Mouse (Mus musculus) cerebellum, postnatal 4 days (tissue): ENCODE results near the gene Aldh5a1.

ENCODE experiments used
- DNase-seq, 2 experiments: peaks; one replicate each; pipeline ENCODE4 v3.0.0; 2022; ENCODE audit warnings: low spot score in 2 of 2, mixed read lengths in 1 of 2

Aldh5a1 gene

GRCm38 (mm10) chr13:24866430-24867402, 70.7 kb downstream of the Aldh5a1 start:
- DNase-seq = no peak

DNA sequence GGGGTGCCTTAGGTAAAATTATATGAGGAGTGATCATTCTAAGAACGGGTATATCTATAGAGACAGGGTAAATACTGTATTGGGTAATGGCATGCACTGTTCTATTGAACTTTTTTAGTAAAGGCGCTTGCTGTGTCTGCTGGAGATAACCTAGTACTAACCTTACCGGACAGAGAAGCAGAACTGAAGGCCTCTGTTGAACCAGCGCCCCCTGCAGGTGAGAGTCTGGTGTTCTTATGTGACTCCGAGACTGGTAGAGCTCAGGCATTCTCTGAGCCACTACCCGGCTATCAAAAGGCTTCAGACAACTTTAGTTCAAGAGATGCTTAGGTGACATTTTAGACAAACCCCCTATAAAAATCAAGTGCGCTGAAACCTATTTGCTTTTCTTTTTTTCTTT, 74.9 kb downstream of the Aldh5a1 start:
- DNase-seq = peak in 1 of 2 experiments; percentile 20

- DNase-seq = no peak
Measured at GRCm38 (mm10) chr13:24862021-24862420, 75.4 kb downstream of the Aldh5a1 start.

GRCm38 (mm10) chr13:24861084-24861483, 76.4 kb downstream of the Aldh5a1 start:
- DNase-seq = no peak

DNA sequence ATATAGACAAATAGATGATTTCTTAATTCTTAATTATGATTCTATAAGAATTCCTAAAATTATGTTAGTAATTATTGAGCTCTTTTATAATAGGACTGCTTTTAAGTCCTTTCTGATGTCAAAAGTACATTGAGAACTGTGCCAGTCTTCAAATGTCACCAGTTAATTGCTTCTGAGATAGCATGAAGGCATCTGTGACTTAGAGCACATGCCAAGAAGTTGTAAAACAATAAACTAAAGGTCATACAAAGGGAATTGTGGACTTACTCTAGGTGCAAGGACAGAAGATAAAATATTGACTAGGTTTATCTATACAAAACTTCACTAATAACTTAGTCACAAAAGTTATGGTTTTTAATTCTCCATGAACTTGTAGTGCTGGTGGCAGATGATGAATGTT, 78.3 kb downstream of the Aldh5a1 start:
- DNase-seq = no peak
